Mouse (Mus musculus): ENCODE data around the gene Cyb561d2. TPM values are rescaled to one million over a fixed set of nuclear protein-coding genes. Genes with fewer than 3 reads are reported as not detected.

The Cyb561d2 gene
- total and polyA plus RNA-seq, 3 experiments: 37.8 to 38.1 TPM; not detected in 1

- peak; percentile 98 for TF ChIP-seq RCOR1 (IDR thresholded peaks at IDR 0.05; ENCODE audit: low read depth, low read length)
- TF ChIP-seq TBP (IDR thresholded peaks at IDR 0.05; ENCODE audit: low read depth, low read length): 0 out of 2 replicates have a peak, but pooled peaks have one; percentile 10
- peak; percentile 54; the same call in 1 of the 2 replicates for TF ChIP-seq ZNF384 (IDR thresholded peaks at IDR 0.05; ENCODE audit: low read depth, low read length)
- TF ChIP-seq E2F4 (IDR thresholded peaks at IDR 0.05; ENCODE audit: borderline replicate concordance, low read depth, low read length): no peak
- no peak for TF ChIP-seq SIN3A (IDR thresholded peaks at IDR 0.05; ENCODE audit: low read length)
- TF ChIP-seq GATA1 (IDR thresholded peaks at IDR 0.05; ENCODE audit: low read depth, low read length): peak; percentile 54
- 0 out of 2 replicates have a peak, but pooled peaks have one; percentile 25 for TF ChIP-seq ETS1 (IDR thresholded peaks at IDR 0.05; ENCODE audit: low read depth, low read length)
- TF ChIP-seq EP300 (IDR thresholded peaks at IDR 0.05; ENCODE audit: low read depth in 1 of 2, low read length in 2 of 2): peak in 1 of 2 experiments; percentile 49; a peak in 2 of 4 replicates
- peak; percentile 54; the same call in 1 of the 2 replicates for TF ChIP-seq MXI1 (IDR thresholded peaks at IDR 0.05; ENCODE audit: low read depth, low read length)
- TF ChIP-seq MAZ (IDR thresholded peaks at IDR 0.05; ENCODE audit: low read depth, low read length): peak; percentile 36; the same call in 1 of the 2 replicates
- Histone ChIP-seq H3K36me3 (ENCODE audit: control insufficient read depth in 1 of 2, insufficient read depth in 2 of 2, low read length in 2 of 2) (peaks cover 3 to 29% of the 10 kb centered on the region in 2 experiments; a peak in 3 of 4 replicates), H3K4me3 (ENCODE audit: control insufficient read depth in 1 of 2, insufficient read depth in 1 of 2, low read depth in 2 of 2, low read length in 2 of 2) (peak overlapping the region; percentile 65 to 82), H3K27ac (ENCODE audit: control insufficient read depth, low read depth, low read length) (peak overlapping the region; percentile 11; the same call in 1 of the 2 replicates), H3K4me1 (ENCODE audit: control insufficient read depth in 1 of 2, insufficient read depth in 2 of 2, low read length in 2 of 2) (peaks cover 10 to 33% of the 10 kb centered on the region in 2 experiments), H3K79me2 (ENCODE audit: control insufficient read depth, insufficient read depth, low read length, poor library complexity) (peaks cover 35% of the 10 kb centered on the region), H3K27me3 (ENCODE audit: control insufficient read depth in 1 of 2, insufficient read depth in 2 of 2, low read length in 2 of 2) (no peaks in the 10 kb centered on the region), H3K9ac (ENCODE audit: control insufficient read depth, low read depth, low read length, poor library complexity, severe bottlenecking) (peak overlapping the region; percentile 85), H3K9me3 (replicated peaks; ENCODE audit: insufficient read depth, low read length) (no peaks in the 10 kb centered on the region)
- peak; percentile 54 for DNase-seq (ENCODE audit: low read depth, low spot score)
Measured at GRCm38 (mm10) chr9:107552690-107553393, 10.8 kb upstream of the Cyb561d2 start.

- Histone ChIP-seq H3K27ac (ENCODE audit: control insufficient read depth, low read depth, low read length) (peak overlapping the region; percentile 11; the same call in 1 of the 2 replicates), H3K36me3 (ENCODE audit: control insufficient read depth in 1 of 2, insufficient read depth in 2 of 2, low read length in 2 of 2) (peaks cover 2 to 27% of the 10 kb centered on the region in 2 experiments; a peak in 3 of 4 replicates), H3K9ac (ENCODE audit: control insufficient read depth, low read depth, low read length, poor library complexity, severe bottlenecking) (peak overlapping the region; percentile 67), H3K27me3 (ENCODE audit: control insufficient read depth in 1 of 2, insufficient read depth in 2 of 2, low read length in 2 of 2) (no peaks in the 10 kb centered on the region), H3K4me3 (ENCODE audit: control insufficient read depth in 1 of 2, insufficient read depth in 1 of 2, low read depth in 2 of 2, low read length in 2 of 2) (peak overlapping the region; percentile 47 to 55), H3K79me2 (ENCODE audit: control insufficient read depth, insufficient read depth, low read length, poor library complexity) (peaks cover 30% of the 10 kb centered on the region), H3K9me3 (replicated peaks; ENCODE audit: insufficient read depth, low read length) (no peaks in the 10 kb centered on the region), H3K4me1 (ENCODE audit: control insufficient read depth in 1 of 2, insufficient read depth in 2 of 2, low read length in 2 of 2) (peaks cover 10 to 33% of the 10 kb centered on the region in 2 experiments)
- TF ChIP-seq ZNF384 (IDR thresholded peaks at IDR 0.05; ENCODE audit: low read depth, low read length): no peak
- TF ChIP-seq USF1 (IDR thresholded peaks at IDR 0.05; ENCODE audit: low read depth, low read length): no peak
- no peak for TF ChIP-seq E2F4 (IDR thresholded peaks at IDR 0.05; ENCODE audit: borderline replicate concordance, low read depth, low read length)
- TF ChIP-seq SIN3A (IDR thresholded peaks at IDR 0.05; ENCODE audit: low read length): peak; percentile 42; the same call in 1 of the 2 replicates
- TF ChIP-seq NRF1 (IDR thresholded peaks at IDR 0.05; ENCODE audit: insufficient read depth, low read depth, low read length, poor library complexity, severe bottlenecking): no peak
- TF ChIP-seq MXI1 (IDR thresholded peaks at IDR 0.05; ENCODE audit: low read depth, low read length): peak; percentile 65
- TF ChIP-seq POLR2A (IDR thresholded peaks at IDR 0.05; ENCODE audit: control insufficient read depth in 1 of 2, insufficient read depth in 1 of 2, low read depth in 1 of 2, low read length in 2 of 2, poor library complexity in 1 of 2): peak in 1 of 2 experiments; percentile 28; a peak in 1 of 4 replicates
- TF ChIP-seq NELFE (IDR thresholded peaks at IDR 0.05; ENCODE audit: low read depth, low read length): peak; percentile 37
- peak in 1 of 2 experiments; percentile 27; a peak in 1 of 4 replicates for TF ChIP-seq EP300 (IDR thresholded peaks at IDR 0.05; ENCODE audit: low read depth in 1 of 2, low read length in 2 of 2)
- peak; percentile 74 for DNase-seq (ENCODE audit: low read depth, low spot score)
Measured at GRCm38 (mm10) chr9:107551890-107552355, 9.9 kb upstream of the Cyb561d2 start.

Data from MEL (cell line).